Mouse (Mus musculus) embryonic stem cell, embryonic (primary cell): Measurements from ENCODE around the gene Astn2.

ENCODE experiments used
- CTCF ChIA-PET, 4 experiments: fragments of 300-600 bp in 2 of 4; fragments of 350-600 bp in 2 of 4; sonication (Branson Sonifier 250); formaldehyde crosslinking; loops; one replicate each; lab custom pipeline; 2022; ENCODE audit warnings: inconsistent platforms in 2 of 4; lab: Charles Lee
- POLR2A ChIA-PET, 4 experiments: fragments of 300-600 bp in 2 of 4; fragments of 350-600 bp in 2 of 4; sonication (Branson Sonifier 250); formaldehyde crosslinking; loops; one replicate each; lab custom pipeline; 2022; ENCODE audit warnings: antibody characterized with exemption in 4 of 4, inconsistent platforms in 1 of 4; lab: Charles Lee

Gene Astn2

GRCm38 (mm10) chr4:66043014-66043672 is 361.3 kb downstream of the Astn2 start:
- CTCF ChIA-PET: no interaction called here

DNA sequence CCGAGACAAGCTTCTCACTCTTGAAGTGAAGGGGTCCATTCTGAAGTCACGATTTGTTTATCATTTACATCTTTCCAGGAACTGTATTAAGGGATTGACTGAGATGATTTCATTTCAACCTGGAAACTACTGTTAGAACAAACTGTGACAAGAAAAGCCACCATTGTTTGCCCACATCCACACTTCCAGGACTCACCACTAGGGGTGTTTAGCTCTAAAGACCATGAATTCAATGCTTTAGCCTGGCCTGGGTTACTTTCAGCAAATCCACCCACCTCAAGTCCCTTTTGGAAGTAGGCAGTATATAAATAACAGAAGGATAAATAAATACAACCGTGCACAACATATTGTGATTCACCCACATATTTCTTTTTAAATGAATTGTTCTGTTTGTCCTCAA is 370.6 kb downstream of the Astn2 start:
- ChIA-PET POLR2A (no interaction called here), CTCF (interaction anchor here in 2 of 4 experiments (0.5 kb wide), 2 partner anchors 35 to 1720 kb away, joined by 4 read pairs; no protein-coding TSS in a partner anchor)

More at GRCm38 (mm10) chr4:66043014-66043672, 361.3 kb downstream of the Astn2 start:
- POLR2A ChIA-PET: no interaction called here

DNA sequence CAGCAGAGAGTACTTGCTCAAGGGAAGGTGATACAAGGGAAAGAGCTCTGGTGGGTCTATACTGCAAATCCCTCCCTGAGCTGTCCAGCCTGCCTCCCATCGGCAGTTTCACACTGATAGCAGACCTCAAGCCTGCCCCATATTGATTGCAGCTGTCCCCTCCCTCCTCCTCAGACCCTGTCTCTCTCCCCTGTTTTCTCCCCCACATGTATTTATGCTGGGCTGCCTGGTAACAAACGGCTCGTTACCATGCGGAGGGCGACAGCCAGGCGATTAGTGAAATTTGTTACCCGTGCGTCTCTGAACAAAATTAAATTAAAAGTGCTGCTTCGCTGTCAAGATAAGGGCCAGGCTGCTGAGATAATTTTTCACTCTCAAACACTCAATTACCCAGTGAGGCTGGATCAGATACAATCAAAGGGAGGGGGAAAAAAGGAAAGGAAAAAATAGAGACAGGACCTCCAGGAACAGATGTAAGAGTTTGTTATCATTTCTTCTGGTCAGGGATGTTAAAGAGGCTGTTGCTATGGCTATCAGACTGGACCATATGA is 373.0 kb downstream of the Astn2 start:
- ChIA-PET CTCF (no interaction called here), POLR2A (no interaction called here)

- ChIA-PET CTCF (no interaction called here), POLR2A (no interaction called here)
Observed at GRCm38 (mm10) chr4:66029901-66030300, 374.5 kb downstream of the Astn2 start.

- CTCF ChIA-PET: no interaction called here
Observed at GRCm38 (mm10) chr4:66027866-66028265, 376.5 kb downstream of the Astn2 start.

DNA sequence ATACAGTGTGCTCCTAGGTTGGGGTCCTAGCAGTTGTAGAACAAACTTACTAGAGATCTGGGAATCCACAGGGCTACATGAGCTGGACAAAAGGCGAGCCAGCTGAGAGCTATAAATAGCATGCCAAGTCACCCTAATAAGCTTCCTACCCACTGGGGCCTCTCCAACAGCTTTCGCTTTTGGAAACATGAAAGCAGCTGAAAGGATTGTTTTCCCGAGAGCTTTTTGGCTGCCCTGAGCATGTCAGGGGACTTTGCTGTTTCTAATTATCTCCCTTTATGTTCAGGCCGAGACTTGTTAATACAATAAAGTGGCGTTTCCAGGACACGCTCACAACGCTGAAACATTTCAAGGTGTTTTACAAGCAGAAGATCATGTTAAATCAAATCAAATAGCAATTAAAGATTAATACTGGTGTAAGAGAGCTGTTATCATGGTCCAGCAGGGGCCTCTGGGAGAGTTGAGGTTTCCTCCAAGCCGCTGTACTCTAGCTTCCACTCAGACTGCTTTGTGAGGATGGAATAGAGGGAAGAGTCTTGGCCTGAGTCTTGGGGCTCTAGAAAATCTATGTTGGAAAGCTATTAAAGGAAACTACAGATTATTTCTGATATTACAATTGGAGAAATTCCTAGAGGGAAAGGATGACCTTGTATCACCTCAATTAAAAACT is 378.9 kb downstream of the Astn2 start:
- ChIA-PET CTCF (interaction anchor here in 1 of 4 experiments (0.5 kb wide), 1 partner anchor 323 kb away, joined by 5 read pairs; no protein-coding TSS in a partner anchor), POLR2A (no interaction called here)

More at GRCm38 (mm10) chr4:66027866-66028265, 376.5 kb downstream of the Astn2 start:
- POLR2A ChIA-PET: no interaction called here

DNA sequence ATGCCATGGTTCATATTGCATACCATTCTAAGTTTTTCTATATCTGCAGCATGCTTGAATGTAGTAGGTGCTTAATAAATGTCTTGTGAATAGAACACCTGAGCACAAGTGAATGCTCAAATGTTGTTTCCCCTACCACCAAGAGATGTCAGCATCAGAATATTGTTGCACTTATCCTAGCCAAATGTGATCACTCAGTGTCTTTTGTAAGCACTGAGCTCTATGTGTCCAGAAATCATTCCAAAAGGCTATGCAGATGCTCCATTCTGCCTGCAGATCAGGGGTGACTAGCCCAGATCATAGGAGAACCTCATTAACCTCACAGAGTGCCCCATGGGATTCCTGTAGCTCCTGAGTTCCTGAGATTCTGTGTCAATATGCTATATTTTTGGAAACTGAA is 401.5 kb downstream of the Astn2 start:
- ChIA-PET CTCF (no interaction called here), POLR2A (no interaction called here)

- ChIA-PET CTCF (no interaction called here), POLR2A (no interaction called here)
Observed at GRCm38 (mm10) chr4:65983643-65984042, 420.8 kb downstream of the Astn2 start.

GRCm38 (mm10) chr4:65982882-65983281 is 421.5 kb downstream of the Astn2 start:
- ChIA-PET POLR2A (no interaction called here), CTCF (no interaction called here)

- ChIA-PET CTCF (no interaction called here), POLR2A (no interaction called here)
Observed at GRCm38 (mm10) chr4:65976251-65976650, 428.2 kb downstream of the Astn2 start.

DNA sequence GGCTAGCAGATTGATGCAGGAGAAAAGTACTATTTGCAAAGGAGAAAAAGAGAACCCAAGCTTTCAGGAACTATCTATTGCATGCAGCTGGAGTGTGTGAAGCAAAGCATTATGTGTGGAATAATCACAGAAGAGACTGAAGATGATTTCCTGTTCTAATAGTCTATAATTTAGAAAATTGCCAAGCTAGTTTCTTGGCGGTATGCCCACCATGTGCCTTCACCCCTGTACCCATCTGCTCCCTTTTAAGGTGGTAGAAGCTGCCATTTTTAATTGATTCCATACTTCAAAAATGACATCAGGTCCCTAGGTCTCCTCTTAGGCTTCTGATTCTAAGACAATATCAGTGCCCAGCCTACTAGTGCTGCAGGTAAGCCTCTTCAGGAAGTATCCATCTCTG is 432.0 kb downstream of the Astn2 start:
- CTCF ChIA-PET: no interaction called here
- POLR2A ChIA-PET: no interaction called here

- ChIA-PET CTCF (no interaction called here), POLR2A (no interaction called here)
Observed at GRCm38 (mm10) chr4:65969318-65969717, 435.1 kb downstream of the Astn2 start.

DNA sequence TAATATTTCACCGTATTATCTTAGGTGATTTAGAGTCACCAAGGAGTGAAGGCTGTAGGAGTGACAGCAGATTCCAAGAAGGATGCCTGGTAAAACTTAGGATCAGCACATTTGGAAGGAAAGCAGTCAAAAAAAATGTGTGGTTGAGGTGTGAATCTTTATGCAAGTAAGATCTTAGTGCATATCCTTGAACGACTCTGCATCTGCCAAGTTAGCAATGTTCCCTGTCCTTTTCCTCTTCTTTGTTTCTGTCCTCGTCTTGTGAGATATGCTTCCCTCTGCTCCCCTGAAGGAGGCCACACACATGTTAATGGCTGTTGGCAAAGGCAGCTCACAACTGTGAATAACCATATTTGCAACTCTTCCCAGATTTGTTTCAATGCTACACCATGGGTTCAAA is 439.8 kb downstream of the Astn2 start:
- ChIA-PET CTCF (no interaction called here), POLR2A (no interaction called here)

- ChIA-PET POLR2A (no interaction called here), CTCF (no interaction called here)
Observed at GRCm38 (mm10) chr4:65959188-65959759, 445.1 kb downstream of the Astn2 start.

DNA sequence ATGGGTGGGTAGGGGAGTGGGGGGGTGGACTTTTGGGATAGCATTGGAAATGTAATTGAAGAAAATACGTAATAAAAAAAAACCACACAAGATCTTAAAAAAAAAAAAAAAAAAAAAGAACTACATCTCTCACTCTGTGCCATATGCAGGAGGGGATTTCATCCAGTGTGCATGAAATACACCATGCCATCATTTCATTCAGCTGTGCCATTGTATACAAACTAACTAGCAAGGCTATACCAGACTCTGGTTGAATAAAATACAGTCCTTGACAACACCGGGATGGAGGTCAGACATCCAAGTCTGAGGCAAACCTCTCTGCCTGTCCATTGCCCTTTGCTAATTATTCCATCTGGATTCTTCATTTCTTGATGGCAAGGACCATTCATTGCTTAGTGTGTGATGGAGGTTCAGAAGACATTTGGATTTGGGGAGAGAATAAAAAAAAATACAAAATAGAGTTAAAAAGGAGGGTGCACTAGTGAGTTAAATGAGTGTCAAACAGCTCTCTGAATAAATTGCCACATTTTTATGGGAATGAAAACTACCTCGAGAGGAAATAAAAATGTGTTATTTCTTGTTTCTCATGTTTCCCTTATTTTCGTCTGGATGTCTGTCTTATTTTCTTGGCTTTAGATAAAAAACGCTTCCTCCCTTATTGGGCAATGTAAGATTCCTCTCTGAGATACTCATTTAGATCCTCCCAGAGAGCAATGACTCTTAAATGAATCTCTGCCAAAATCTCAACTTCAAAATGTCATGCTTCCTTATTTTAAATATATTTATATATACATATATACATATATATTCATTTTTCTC is 445.8 kb downstream of the Astn2 start:
- CTCF ChIA-PET: no interaction called here
- POLR2A ChIA-PET: no interaction called here

- CTCF ChIA-PET: no interaction called here
- POLR2A ChIA-PET: no interaction called here
Observed at GRCm38 (mm10) chr4:65951918-65952317, 452.5 kb downstream of the Astn2 start.

- ChIA-PET POLR2A (no interaction called here), CTCF (no interaction called here)
Observed at GRCm38 (mm10) chr4:65947141-65947649, 457.2 kb downstream of the Astn2 start.

- CTCF ChIA-PET: no interaction called here
- POLR2A ChIA-PET: no interaction called here
Observed at GRCm38 (mm10) chr4:65946021-65946420, 458.4 kb downstream of the Astn2 start.

DNA sequence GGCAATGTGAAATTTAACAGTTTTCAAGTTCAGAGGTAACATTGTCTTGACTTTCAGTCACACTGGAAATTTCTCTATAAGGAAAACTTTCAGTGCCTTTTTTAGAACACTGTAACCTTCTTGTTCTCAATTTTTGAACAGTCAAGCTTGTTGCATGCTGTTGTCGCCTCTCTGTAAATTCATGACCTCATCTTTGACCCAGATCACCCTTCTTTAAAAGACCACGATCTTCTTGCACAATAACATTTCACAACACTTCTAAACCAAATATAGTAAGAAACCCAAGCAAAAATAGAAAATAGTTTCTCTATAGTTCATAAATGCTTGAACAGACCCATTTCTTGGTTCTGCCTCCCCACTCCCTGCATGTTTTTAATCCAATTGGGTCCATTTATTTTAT is 473.5 kb downstream of the Astn2 start:
- POLR2A ChIA-PET: no interaction called here
- CTCF ChIA-PET: no interaction called here
